Comparison of ENCODE assay signal across 9 mouse cellular contexts in the genomic region with DNA sequence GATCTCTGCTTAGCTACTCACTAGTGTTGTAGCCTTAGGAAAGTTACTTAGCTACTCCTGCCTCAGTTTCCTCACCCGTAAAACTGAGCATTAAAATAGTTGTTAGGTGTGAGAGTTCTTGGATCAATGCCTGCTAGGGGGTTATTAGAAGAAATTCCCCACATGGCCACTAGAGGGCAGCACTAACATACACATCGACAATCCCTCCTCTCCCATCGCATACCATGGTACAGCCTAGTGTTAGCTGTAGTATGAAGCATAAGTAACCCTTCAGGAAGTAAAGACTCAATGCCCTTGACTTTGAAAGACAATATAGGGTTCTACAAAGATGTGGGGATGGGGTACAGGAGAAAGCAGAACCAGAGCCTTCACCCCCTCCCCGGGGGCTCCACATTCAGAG. TPM values are rescaled to one million over a fixed set of nuclear protein-coding genes. Genes with fewer than 3 reads are reported as not detected.
DNase-seq lines count a peak whose midpoint lies in the region; ATAC-seq lines count a peak whose summit lies in the region.
"Had no signal": no experiment of that assay in that cellular context is flagged by ENCODE, and none has a peak within 500 bp of the region (broad histone marks: within the 10 kb centered on the region; RNA-seq: fewer than 3 reads in every experiment).

No protein-coding gene starts in this region.

- H3K9me3 ChIP-seq in heart, embryonic 10.5 days = no peaks in the 10 kb centered on the region
- no peaks in the 10 kb centered on the region for H3K9me3 ChIP-seq in embryonic facial prominence, embryonic 10.5 days
- no peaks in the 10 kb centered on the region for H3K9me3 ChIP-seq in hindbrain, embryonic 15.5 days
- H3K9me3 ChIP-seq in liver, embryonic 12.5 days (replicated peaks) = no peaks in the 10 kb centered on the region
- H3K9me3 ChIP-seq: limb, embryonic 15.5 days had no signal

- ATAC-seq in hindbrain, embryonic 15.5 days (ENCODE audit: low FRiP score, low read depth) = peak; percentile 71
- ATAC-seq in liver, embryonic 12.5 days = peak; percentile 50; the same call in 1 of the 2 replicates

- no peak overlapping the region for H3K4me2 ChIP-seq in hindbrain, embryonic 15.5 days
- H3K4me2 ChIP-seq in liver, embryonic 12.5 days = no peak overlapping the region
- H3K4me2 ChIP-seq: limb, embryonic 15.5 days had no signal

- H3K27ac ChIP-seq in heart, embryonic 10.5 days = no peak overlapping the region
- H3K27ac ChIP-seq in embryonic facial prominence, embryonic 10.5 days (replicated peaks) = no peak overlapping the region
- no peak overlapping the region for H3K27ac ChIP-seq in hindbrain, embryonic 15.5 days (replicated peaks)
- no peak overlapping the region for H3K27ac ChIP-seq in liver, embryonic 12.5 days
- H3K27ac ChIP-seq: limb, embryonic 15.5 days had no signal

- intact Hi-C loops in gastrocnemius, postnatal 14 days (cut with DNase I; ENCODE audit: low total_unique reads) = loop anchor here (2.0 kb wide), 1 partner anchor 160 kb away; no protein-coding TSS in a partner anchor

- H3K36me3 ChIP-seq in heart, embryonic 10.5 days = no peaks in the 10 kb centered on the region
- no peaks in the 10 kb centered on the region for H3K36me3 ChIP-seq in embryonic facial prominence, embryonic 10.5 days (replicated peaks)
- H3K36me3 ChIP-seq in hindbrain, embryonic 15.5 days = no peaks in the 10 kb centered on the region
- no peaks in the 10 kb centered on the region for H3K36me3 ChIP-seq in liver, embryonic 12.5 days
- H3K36me3 ChIP-seq: limb, embryonic 15.5 days had no signal

- 30% methylated on average over 4 of the region's 4 CpGs for WGBS in heart, embryonic 10.5 days
- 35% methylated on average over 4 of the region's 4 CpGs for WGBS in embryonic facial prominence, embryonic 10.5 days
- WGBS in hindbrain, embryonic 15.5 days = 34% methylated on average over 4 of the region's 4 CpGs
- 32% methylated on average over 4 of the region's 4 CpGs for WGBS in liver, embryonic 12.5 days (ENCODE audit: insufficient replicate concordance)

- no peak overlapping the region for H3K4me3 ChIP-seq in heart, embryonic 10.5 days
- no peak overlapping the region for H3K4me3 ChIP-seq in embryonic facial prominence, embryonic 10.5 days
- H3K4me3 ChIP-seq in hindbrain, embryonic 15.5 days = no peak overlapping the region
- H3K4me3 ChIP-seq in liver, embryonic 12.5 days = no peak overlapping the region
- H3K4me3 ChIP-seq: limb, embryonic 15.5 days had no signal

- peak; percentile 41 to 51 for DNase-seq in heart, adult 9 months (ENCODE audit: low spot score in 2 of 2)
- DNase-seq in heart, embryonic 10.5 days (ENCODE audit: low spot score) = no peak
- peak; percentile 60 for DNase-seq in T-cell, adult 2 months (ENCODE audit: low spot score)
- DNase-seq in embryonic facial prominence, embryonic 10.5 days (ENCODE audit: low spot score) = peak; percentile 71
- DNase-seq in neural tube, embryonic 10.5 days (ENCODE audit: extremely low spot score, low spot score) = peak; percentile 64
- DNase-seq in gastrocnemius, postnatal 14 days = no peak

- peaks cover 27% of the 10 kb centered on the region; the same call in 1 of the 2 replicates for H3K27me3 ChIP-seq in heart, embryonic 10.5 days (ENCODE audit: insufficient read depth, poor library complexity, severe bottlenecking)
- 0 out of 2 replicates have a peak, but pooled peaks cover 4% of the 10 kb centered on the region for H3K27me3 ChIP-seq in embryonic facial prominence, embryonic 10.5 days (replicated peaks; ENCODE audit: low read depth, poor library complexity, severe bottlenecking)
- no peaks in the 10 kb centered on the region for H3K27me3 ChIP-seq in hindbrain, embryonic 15.5 days
- H3K27me3 ChIP-seq in liver, embryonic 12.5 days (replicated peaks) = peaks cover 17% of the 10 kb centered on the region; the same call in 1 of the 2 replicates

- H3K9ac ChIP-seq in hindbrain, embryonic 15.5 days = no peak overlapping the region
- no peak overlapping the region for H3K9ac ChIP-seq in liver, embryonic 12.5 days
- H3K9ac ChIP-seq: limb, embryonic 15.5 days had no signal

- peaks cover 5% of the 10 kb centered on the region for H3K4me1 ChIP-seq in heart, embryonic 10.5 days
- H3K4me1 ChIP-seq in embryonic facial prominence, embryonic 10.5 days = no peaks in the 10 kb centered on the region
- no peaks in the 10 kb centered on the region; the same call in 1 of the 2 replicates for H3K4me1 ChIP-seq in hindbrain, embryonic 15.5 days (replicated peaks)
- no peaks in the 10 kb centered on the region for H3K4me1 ChIP-seq in liver, embryonic 12.5 days
- H3K4me1 ChIP-seq: limb, embryonic 15.5 days had no signal

RNA-seq across cellular contexts. Expression of gene Slc12a3, which starts 1.7 kb away (rescaled TPM):
- 0.06 TPM in 1 of 2 replicates, not detected in the other for polyA plus RNA-seq in heart, embryonic 10.5 days (2016; fragmentation: Nextera tagmentation; extraction: Ambion mirVana)
- polyA plus RNA-seq in embryonic facial prominence, embryonic 10.5 days (2016; fragmentation: Nextera tagmentation; extraction: Ambion mirVana) = 0.05 TPM in 1 of 2 replicates, not detected in the other
- polyA plus RNA-seq in hindbrain, embryonic 15.5 days (2015; fragmentation: Nextera tagmentation; extraction: Ambion mirVana) = 0.08 and 0.14 TPM in 2 replicates
- polyA plus RNA-seq in liver, embryonic 12.5 days (2016; fragmentation: Nextera tagmentation; extraction: Ambion mirVana) = not detected in 2 replicates
- total RNA-seq in gastrocnemius, postnatal 14 days (2021) = not detected
- polyA plus RNA-seq: limb, embryonic 15.5 days had no signal

RNA-seq across cellular contexts. Expression of gene Herpud1, which starts 55.5 kb away (rescaled TPM):
- polyA plus RNA-seq in heart, embryonic 10.5 days (2016; fragmentation: Nextera tagmentation; extraction: Ambion mirVana) = 75.5 and 90.8 TPM in 2 replicates
- polyA plus RNA-seq in embryonic facial prominence, embryonic 10.5 days (2016; fragmentation: Nextera tagmentation; extraction: Ambion mirVana) = 53.2 and 58.8 TPM in 2 replicates
- polyA plus RNA-seq in hindbrain, embryonic 15.5 days (2015; fragmentation: Nextera tagmentation; extraction: Ambion mirVana) = 72.2 and 73.2 TPM in 2 replicates
- polyA plus RNA-seq in liver, embryonic 12.5 days (2016; fragmentation: Nextera tagmentation; extraction: Ambion mirVana) = 76.5 and 84.4 TPM in 2 replicates
- total RNA-seq in gastrocnemius, postnatal 14 days (2021) = 10 to 100 TPM; 55.1 to 75.2 TPM

Comparison
In these comparisons a context has a peak if more than half of its experiments do, and no peak if none do; other contexts are left out.
1. DNase-seq: peak in heart, adult 9 months (2 of 2), T-cell, adult 2 months (single experiment), embryonic facial prominence, embryonic 10.5 days (single experiment) and neural tube, embryonic 10.5 days (single experiment); none in heart, embryonic 10.5 days (single experiment) and gastrocnemius, postnatal 14 days (single experiment).